Mouse (Mus musculus): ENCODE measurements around the gene Cd5.

GRCm38 (mm10) chr19:10776906-10777305 lies 38.1 kb upstream of the Cd5 start:
- TF ChIP-seq CTCF (IDR thresholded peaks at IDR 0.05) (no peak), EP300 (IDR thresholded peaks at IDR 0.05) (no peak)
